ENCODE assay signal across 9 mouse cellular contexts in the genomic region with DNA sequence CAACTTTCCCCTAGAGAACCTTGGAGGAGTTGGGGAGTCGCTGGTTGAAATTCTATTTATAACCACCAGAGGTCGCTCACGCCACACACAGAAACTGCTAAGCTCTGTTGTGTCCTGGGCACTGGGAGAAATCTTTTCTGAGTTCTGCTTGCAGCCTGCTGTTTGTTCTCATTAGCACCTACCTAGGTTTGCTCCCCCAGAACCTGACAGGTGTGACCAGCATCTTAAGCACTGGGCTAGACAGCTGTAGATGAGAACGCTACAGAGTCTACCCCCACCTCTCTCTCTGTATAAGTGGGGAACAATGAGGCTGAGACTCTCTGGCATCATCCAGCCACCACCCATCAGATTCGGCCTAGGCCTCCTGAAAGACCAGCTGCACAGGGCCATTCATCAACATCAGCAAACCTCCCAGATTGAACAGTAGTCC. TPM values are rescaled to one million over a fixed set of nuclear protein-coding genes. Genes with fewer than 3 reads are reported as not detected.
DNase-seq lines count a peak whose midpoint lies in the region; ATAC-seq and TF ChIP-seq lines count a peak whose summit lies in the region.
"Had no signal": no experiment of that assay in that cellular context is flagged by ENCODE, and none has a peak within 500 bp of the region (broad histone marks: within the 10 kb centered on the region; RNA-seq: fewer than 3 reads in every experiment).

No protein-coding gene starts in this region.

- H3K36me3 ChIP-seq in heart, embryonic 12.5 days: no peaks in the 10 kb centered on the region
- no peaks in the 10 kb centered on the region for H3K36me3 ChIP-seq in heart, embryonic 10.5 days
- no peaks in the 10 kb centered on the region for H3K36me3 ChIP-seq in G1E (replicated peaks)
- H3K36me3 ChIP-seq in hindbrain, embryonic 11.5 days (ENCODE audit: control insufficient read depth, insufficient read depth, low read length): no peaks in the 10 kb centered on the region

- no peak overlapping the region for H3K27ac ChIP-seq in heart, embryonic 12.5 days (ENCODE audit: poor library complexity, severe bottlenecking)
- no peak overlapping the region for H3K27ac ChIP-seq in heart, embryonic 10.5 days
- H3K27ac ChIP-seq in hindbrain, embryonic 11.5 days (ENCODE audit: low read depth, low read length): 0 out of 2 replicates have a peak overlapping the region, but pooled peaks have one; percentile 10

- no peak for DNase-seq in heart, embryonic 10.5 days (ENCODE audit: low spot score)
- DNase-seq in G1E (ENCODE audit: low spot score): peak; percentile 40
- peak; percentile 82 for DNase-seq in embryo, embryonic 10.5 days (ENCODE audit: low spot score)
- DNase-seq in hindbrain, embryonic 11.5 days (ENCODE audit: low spot score): peak; percentile 79
- peak; percentile 31 for DNase-seq in left cerebral cortex, postnatal 4 days
- peak; percentile 26 to 45 for DNase-seq in natural killer cell, adult 2 months (ENCODE audit: low spot score in 2 of 2)
- peak; percentile 48 for DNase-seq in yolk sac, embryonic 10.5 days (ENCODE audit: low spot score)

- no peak overlapping the region for H3K4me2 ChIP-seq in heart, embryonic 12.5 days
- no peak overlapping the region for H3K4me2 ChIP-seq in hindbrain, embryonic 11.5 days (replicated peaks; ENCODE audit: low read depth, low read length)

- WGBS in heart, embryonic 12.5 days: 10% methylated on average over 5 of the region's 5 CpGs
- 14% methylated on average over 5 of the region's 5 CpGs for WGBS in heart, embryonic 10.5 days
- WGBS in hindbrain, embryonic 11.5 days: 11% methylated on average over 5 of the region's 5 CpGs

- peak overlapping the region; percentile 16; the same call in 1 of the 2 replicates for H3K9ac ChIP-seq in heart, embryonic 12.5 days
- no peak overlapping the region for H3K9ac ChIP-seq in hindbrain, embryonic 11.5 days (ENCODE audit: low read depth, low read length)

- ATAC-seq in heart, embryonic 12.5 days (ENCODE audit: insufficient number of reproducible peaks, low FRiP score): no peak
- peak; percentile 54 for ATAC-seq in G1E (ENCODE audit: extremely low read depth, insufficient number of reproducible peaks, low FRiP score, poor library complexity, severe bottlenecking)
- peak; percentile 68 for ATAC-seq in hindbrain, embryonic 11.5 days (ENCODE audit: low FRiP score)

- intact Hi-C loops in left cerebral cortex, postnatal 4 days (cut with DNase I): loop anchor here (5.0 to 10.0 kb wide), 2 partner anchors 1470 to 1597 kb away; no protein-coding TSS in a partner anchor

- H3K4me1 ChIP-seq in heart, embryonic 12.5 days (replicated peaks): no peaks in the 10 kb centered on the region
- H3K4me1 ChIP-seq in heart, embryonic 10.5 days: no peaks in the 10 kb centered on the region
- H3K4me1 ChIP-seq in G1E (ENCODE audit: insufficient read depth, low read depth, low read length): no peaks in the 10 kb centered on the region
- no peaks in the 10 kb centered on the region; the same call in 1 of the 2 replicates for H3K4me1 ChIP-seq in hindbrain, embryonic 11.5 days (replicated peaks; ENCODE audit: control insufficient read depth, insufficient read depth, low read length)

- no peaks in the 10 kb centered on the region for H3K9me3 ChIP-seq in heart, embryonic 12.5 days (replicated peaks)
- H3K9me3 ChIP-seq in heart, embryonic 10.5 days: no peaks in the 10 kb centered on the region; the same call in 1 of the 2 replicates
- no peaks in the 10 kb centered on the region for H3K9me3 ChIP-seq in G1E (replicated peaks)
- no peaks in the 10 kb centered on the region for H3K9me3 ChIP-seq in hindbrain, embryonic 11.5 days (ENCODE audit: control insufficient read depth, low read length)

- no peak overlapping the region for H3K4me3 ChIP-seq in heart, embryonic 12.5 days
- H3K4me3 ChIP-seq in heart, embryonic 10.5 days: no peak overlapping the region
- no peak overlapping the region for H3K4me3 ChIP-seq in G1E (ENCODE audit: low read depth, low read length)
- no peak overlapping the region for H3K4me3 ChIP-seq in hindbrain, embryonic 11.5 days (ENCODE audit: low read depth, low read length)
- H3K4me3 ChIP-seq: erythroblast, embryonic 14.5 days had no signal

- no peaks in the 10 kb centered on the region for H3K27me3 ChIP-seq in heart, embryonic 12.5 days (replicated peaks)
- no peaks in the 10 kb centered on the region for H3K27me3 ChIP-seq in heart, embryonic 10.5 days (ENCODE audit: insufficient read depth, poor library complexity, severe bottlenecking)
- H3K27me3 ChIP-seq in G1E (ENCODE audit: insufficient read depth, low read length): no peaks in the 10 kb centered on the region; the same call in none of the 2 replicates
- H3K27me3 ChIP-seq in hindbrain, embryonic 11.5 days (ENCODE audit: control insufficient read depth, insufficient read depth, low read length): no peaks in the 10 kb centered on the region

- TF ChIP-seq CTCF in G1E (IDR thresholded peaks at IDR 0.05; ENCODE audit: low read depth, low read length): peak; percentile 50

RNA-seq across cellular contexts. Expression of a gene that starts 17.1 kb away (rescaled TPM):
- 48.5 and 50.6 TPM in 2 replicates for polyA plus RNA-seq in heart, embryonic 12.5 days (2016; fragmentation: Nextera tagmentation; extraction: Ambion mirVana)
- 12.5 and 17.6 TPM in 2 replicates for polyA plus RNA-seq in heart, embryonic 10.5 days (2016; fragmentation: Nextera tagmentation; extraction: Ambion mirVana)
- total RNA-seq in G1E (2014; fragmentation: Nextera tagmentation) (40.9 and 66.7 TPM in 2 replicates), G1E (2017) (22.2 and 22.4 TPM in 2 replicates)
- polyA plus RNA-seq in G1E (2012): 53.1 and 54.5 TPM in 2 replicates
- polyA plus RNA-seq in hindbrain, embryonic 11.5 days (2014; fragmentation: Nextera tagmentation; extraction: Ambion mirVana): 17.2 and 32.3 TPM in 2 replicates
- 10 to 100 TPM; 77.3 to 82.0 TPM for total RNA-seq in left cerebral cortex, postnatal 4 days (2021)
